Mouse (Mus musculus) cerebellum, adult 8-10 months (tissue): ENCODE measurements around the gene Prh1.
"Not testable (repeated sequence)": the region's sequence is repeated elsewhere in the genome, so short reads cannot be mapped to it uniquely, and the experiment has no call there.

ENCODE experiments used
- DNase-seq: peaks from one replicate; pipeline ENCODE4 v3.0.0; 2022

The Prh1 gene

GRCm38 (mm10) chr6:132569509-132569908, at the start of gene Prh1:
Gene Prh1, plus strand, starts transcription at chr6:132569809.
- not testable (repeated sequence) for DNase-seq

- not testable (repeated sequence) for DNase-seq
Measured at GRCm38 (mm10) chr6:132595613-132596012, 26.0 kb downstream of the Prh1 start, which contains the start of gene Prp2. Gene Prp2, plus strand, starts transcription at chr6:132595913.
